Mouse (Mus musculus): ENCODE results near the gene Atrip.

The Atrip gene

GRCm38 (mm10) chr9:109039681-109040080 lies 34.2 kb downstream of the Atrip start:
- DNase-seq (ENCODE audit: extremely low read depth, low read depth, low spot score): no peak

GRCm38 (mm10) chr9:109038901-109039364 lies 35.0 kb downstream of the Atrip start:
- DNase-seq (ENCODE audit: extremely low read depth, low read depth, low spot score): no peak

- no peak for DNase-seq (ENCODE audit: extremely low read depth, low read depth, low spot score)
Measured at GRCm38 (mm10) chr9:109038086-109038895, 35.6 kb downstream of the Atrip start, which contains the start of gene Shisa5. Shisa5 (plus strand) TSS chr9:109038565.

- DNase-seq (ENCODE audit: extremely low read depth, low read depth, low spot score): no peak
Measured at GRCm38 (mm10) chr9:109032435-109032834, 41.5 kb downstream of the Atrip start.

DNA sequence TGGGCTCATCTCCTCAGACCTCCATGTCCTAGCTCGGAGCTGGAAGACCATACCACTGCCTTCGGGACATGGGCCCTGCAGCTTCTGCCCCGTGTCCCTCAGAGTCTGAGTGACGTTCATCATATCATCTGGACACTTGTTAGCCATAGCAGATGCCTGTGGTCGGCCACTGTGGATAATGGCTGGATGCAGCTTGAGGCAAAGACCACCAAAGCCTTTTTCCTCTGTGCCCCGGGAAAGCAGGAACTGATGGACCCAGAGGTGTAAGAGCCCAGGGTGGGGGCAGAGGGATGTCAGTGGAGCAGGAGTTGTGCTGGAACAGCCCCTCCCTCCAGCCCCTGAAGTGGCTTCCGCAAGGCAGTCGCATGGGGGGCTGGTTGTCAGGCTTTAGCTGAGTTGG lies 42.2 kb downstream of the Atrip start:
- DNase-seq (ENCODE audit: extremely low read depth, low read depth, low spot score): no peak

GRCm38 (mm10) chr9:109031001-109031400 lies 42.9 kb downstream of the Atrip start:
- no peak for DNase-seq (ENCODE audit: extremely low read depth, low read depth, low spot score)

- DNase-seq (ENCODE audit: extremely low read depth, low read depth, low spot score): no peak
Measured at GRCm38 (mm10) chr9:109030312-109030711, 43.6 kb downstream of the Atrip start.

DNA sequence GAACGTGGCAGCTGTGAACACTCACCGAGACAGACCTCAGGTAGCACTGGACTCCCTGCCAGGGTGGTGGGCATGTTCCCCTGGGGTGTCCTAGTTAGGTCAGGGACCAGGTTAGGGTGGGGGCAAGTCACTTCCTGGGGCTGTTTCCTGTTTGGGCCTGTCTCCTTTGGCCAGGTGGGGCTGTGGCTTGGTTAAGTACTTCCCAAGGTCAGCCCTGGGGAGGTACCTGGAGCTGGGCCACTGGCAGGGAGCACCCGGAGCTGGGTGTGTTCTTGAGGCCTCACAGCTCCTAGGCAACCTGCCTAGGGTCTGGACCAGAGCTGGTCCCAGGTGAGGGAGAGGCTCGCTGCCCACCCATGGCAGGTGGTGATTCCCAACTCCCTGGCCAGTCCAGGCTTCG lies 45.0 kb downstream of the Atrip start:
- no peak for DNase-seq (ENCODE audit: extremely low read depth, low read depth, low spot score)

DNA sequence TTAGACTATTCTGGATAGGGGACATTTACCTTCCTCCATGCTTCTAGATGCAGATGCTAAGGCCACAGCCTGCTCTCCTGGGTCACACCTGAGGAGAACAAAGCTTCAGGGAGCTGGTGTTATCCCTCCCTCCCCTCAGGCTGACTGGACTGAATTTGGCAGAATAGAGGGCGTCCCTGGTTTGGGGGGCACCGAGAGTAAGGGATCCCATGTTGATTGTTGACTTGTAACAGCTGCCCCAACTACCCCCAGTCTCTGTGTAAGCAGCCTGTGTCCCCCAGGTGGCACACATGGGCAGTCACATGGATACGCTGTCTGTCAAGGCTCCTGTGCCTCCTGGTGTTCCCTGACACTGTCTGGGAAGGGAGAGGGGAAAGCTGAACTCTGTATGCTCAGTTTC lies 45.5 kb downstream of the Atrip start:
- DNase-seq (ENCODE audit: extremely low read depth, low read depth, low spot score): no peak

- DNase-seq (ENCODE audit: extremely low read depth, low read depth, low spot score): no peak
Measured at GRCm38 (mm10) chr9:109027521-109027920, 46.4 kb downstream of the Atrip start.

- DNase-seq (ENCODE audit: extremely low read depth, low read depth, low spot score): no peak
Measured at GRCm38 (mm10) chr9:109022866-109023685, 50.8 kb downstream of the Atrip start.

DNA sequence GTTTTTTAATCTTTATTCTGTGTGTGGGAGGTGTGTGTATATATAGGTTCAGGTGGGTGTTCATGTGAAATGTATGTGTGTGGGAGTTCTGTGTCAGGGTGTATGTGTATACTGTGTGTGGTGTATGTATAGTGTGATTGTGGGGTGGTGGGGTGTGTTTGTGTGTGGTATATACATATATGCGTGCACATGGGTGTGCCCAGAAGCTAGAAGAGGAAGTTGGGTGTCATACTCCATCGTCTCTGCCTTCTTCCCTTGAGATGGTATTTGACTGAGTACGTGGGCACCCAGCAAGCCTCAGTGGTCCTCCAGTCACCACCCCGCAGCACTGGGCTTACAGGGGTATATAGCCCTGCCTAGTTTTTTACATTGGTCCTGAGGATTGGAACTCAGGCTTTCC lies 52.5 kb downstream of the Atrip start:
- DNase-seq (ENCODE audit: extremely low read depth, low read depth, low spot score): no peak

DNA sequence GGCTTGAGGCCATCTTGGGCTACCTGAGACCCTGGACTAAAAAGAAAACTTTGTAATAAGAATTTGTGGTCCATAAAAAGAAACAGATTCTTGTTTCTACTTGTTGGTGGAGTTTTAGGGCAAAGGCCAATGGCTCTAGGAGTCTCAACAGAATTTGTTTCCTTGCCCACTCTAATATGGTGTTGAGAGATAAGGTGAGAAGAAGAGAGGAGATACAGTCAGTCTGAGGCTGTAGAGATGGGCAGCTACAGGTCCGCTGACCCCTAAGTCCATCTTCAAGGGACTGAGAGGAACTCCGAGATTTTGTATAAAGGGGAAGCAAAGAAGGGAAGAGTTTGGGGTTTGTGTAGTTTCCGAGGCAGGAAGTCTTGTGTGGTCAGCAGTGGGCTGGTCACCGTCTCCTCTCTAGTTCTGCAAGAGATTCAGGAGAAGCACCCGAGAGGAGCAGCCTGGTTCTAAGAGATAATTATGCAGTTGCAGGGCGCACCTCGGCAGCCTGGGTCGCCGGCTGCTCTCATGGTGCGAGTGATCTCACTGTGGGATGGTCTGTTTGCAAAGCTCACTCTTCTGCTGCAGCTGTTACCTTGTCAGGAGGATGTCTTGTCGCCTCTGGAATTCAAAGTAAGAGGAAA lies 56.8 kb downstream of the Atrip start:
- DNase-seq (ENCODE audit: extremely low read depth, low read depth, low spot score): no peak

DNA sequence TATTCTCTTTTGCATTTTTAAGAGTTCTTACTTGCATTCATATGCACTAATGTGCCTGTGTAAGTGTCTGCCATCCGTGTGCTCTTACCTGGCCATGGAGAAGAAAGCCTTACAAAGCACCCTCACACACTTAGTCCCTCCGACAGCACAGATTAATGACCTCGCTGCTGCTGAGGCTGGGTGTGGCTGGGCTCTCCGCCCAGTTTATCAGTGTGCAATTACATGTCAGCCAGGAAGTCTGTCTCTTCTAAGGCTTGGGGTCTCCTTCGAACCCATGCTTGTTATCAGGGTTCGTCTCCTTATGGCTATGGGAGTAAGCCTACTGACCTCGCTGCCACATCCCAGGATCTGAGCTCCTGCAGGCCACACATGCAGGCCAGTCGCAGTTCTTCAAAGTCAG lies 58.5 kb downstream of the Atrip start:
- DNase-seq (ENCODE audit: extremely low read depth, low read depth, low spot score): no peak

GRCm38 (mm10) chr9:109010316-109010690 lies 63.6 kb downstream of the Atrip start:
- no peak for DNase-seq (ENCODE audit: extremely low read depth, low read depth, low spot score)

GRCm38 (mm10) chr9:109009636-109010315 lies 64.1 kb downstream of the Atrip start:
- DNase-seq (ENCODE audit: extremely low read depth, low read depth, low spot score): no peak

DNA sequence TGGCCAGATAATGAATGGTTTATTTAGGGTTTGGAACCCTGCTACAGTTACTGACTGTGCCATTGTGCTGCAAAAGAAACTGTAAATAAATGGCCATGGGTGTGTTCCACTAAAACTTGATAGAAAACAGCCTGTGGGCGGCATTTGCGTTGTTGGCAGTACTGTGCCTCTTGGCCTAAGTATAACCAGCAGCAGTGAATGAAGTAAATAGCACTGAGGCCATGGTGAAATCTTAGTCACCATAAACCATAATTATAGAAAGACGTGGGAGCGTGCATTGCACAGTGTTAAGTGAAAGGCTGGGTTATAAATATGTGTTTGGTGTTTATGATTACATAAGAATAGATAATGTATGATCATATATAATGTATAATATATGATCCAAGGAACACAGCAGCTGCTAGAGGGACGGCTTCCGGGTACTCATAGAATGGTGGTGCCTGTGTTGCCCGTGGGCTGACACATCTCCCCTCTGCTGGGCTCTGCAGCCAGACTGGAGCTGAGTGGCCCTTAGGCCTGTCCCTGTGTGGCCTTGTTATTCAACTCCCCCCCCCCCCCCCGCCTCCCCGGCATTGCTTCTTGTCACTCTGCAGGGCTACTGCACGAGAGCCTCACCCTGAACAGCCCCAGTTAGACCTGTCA lies 64.8 kb downstream of the Atrip start:
- no peak for DNase-seq (ENCODE audit: extremely low read depth, low read depth, low spot score)

DNA sequence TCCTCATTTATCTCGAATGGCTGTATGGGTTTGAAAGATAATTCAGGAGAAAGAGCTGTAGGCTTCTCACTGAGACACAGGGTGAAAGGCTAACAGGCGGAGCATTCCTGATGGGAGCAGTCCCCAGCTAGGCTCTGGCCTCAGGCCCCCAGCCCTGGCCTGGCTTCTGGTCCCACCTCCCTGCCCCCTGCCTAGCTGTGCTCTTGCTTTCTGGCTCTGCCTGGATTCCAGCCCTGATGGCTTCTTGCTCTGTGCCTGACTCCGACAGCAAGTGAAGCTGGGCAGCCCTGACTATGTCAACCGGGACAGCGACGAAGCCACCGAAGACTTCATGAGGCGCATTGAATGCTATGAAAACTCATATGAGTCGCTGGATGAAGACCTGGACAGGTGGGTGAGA lies 65.8 kb downstream of the Atrip start:
- no peak for DNase-seq (ENCODE audit: extremely low read depth, low read depth, low spot score)

Data from fat pad, adult 2 months (tissue).